ENCODE assay signal across 17 mouse cellular contexts in the genomic region with DNA sequence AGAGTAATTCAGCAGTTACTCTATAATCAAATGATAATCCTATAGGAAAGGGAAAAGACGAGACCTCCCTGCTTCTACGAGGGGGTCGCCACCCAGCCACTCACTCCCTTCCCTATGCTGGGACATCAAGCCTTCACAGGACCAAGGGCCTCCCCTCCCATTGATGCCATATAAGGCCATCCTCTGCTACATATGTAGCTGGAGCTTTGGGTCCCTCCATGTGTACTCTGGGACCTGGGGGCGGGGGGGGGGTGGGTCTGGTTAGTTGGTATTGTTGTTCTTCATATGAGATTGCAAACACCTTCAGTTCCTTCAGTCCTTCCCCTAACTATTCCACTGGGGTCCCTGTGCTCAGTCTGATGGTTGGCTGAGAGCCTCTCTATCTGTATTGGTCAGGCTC.
"Had no signal": no experiment of that assay in that cellular context is flagged by ENCODE, and none has a peak within 500 bp of the region (broad histone marks: within the 10 kb centered on the region; RNA-seq: fewer than 3 reads in every experiment).

No protein-coding gene starts in this region.

- H3K36me3 ChIP-seq: liver, embryonic 13.5 days; liver, embryonic 15.5 days; midbrain, embryonic 12.5 days; midbrain, embryonic 15.5 days; neural tube, embryonic 12.5 days; stomach, embryonic 15.5 days had no signal

- ATAC-seq: liver, postnatal 0 days; midbrain, embryonic 15.5 days had no signal

- H3K4me2 ChIP-seq: liver, embryonic 11.5 days; liver, embryonic 13.5 days; liver, embryonic 15.5 days; midbrain, embryonic 12.5 days; midbrain, embryonic 15.5 days; neural tube, embryonic 12.5 days; stomach, embryonic 15.5 days had no signal

- H3K9ac ChIP-seq: liver, embryonic 13.5 days; liver, embryonic 15.5 days; liver, postnatal 0 days; midbrain, embryonic 12.5 days; midbrain, embryonic 15.5 days; neural tube, embryonic 12.5 days; stomach, embryonic 15.5 days had no signal

- H3K9me3 ChIP-seq: liver, embryonic 13.5 days; liver, embryonic 15.5 days; megakaryocyte, embryonic 14.5 days; midbrain, embryonic 12.5 days; midbrain, embryonic 15.5 days; neural tube, embryonic 12.5 days; stomach, embryonic 15.5 days had no signal

- H3K27ac ChIP-seq: liver, embryonic 13.5 days; liver, embryonic 15.5 days; macrophage; midbrain, embryonic 12.5 days; midbrain, embryonic 15.5 days; neural tube, embryonic 12.5 days; stomach, embryonic 15.5 days; stomach, postnatal 0 days had no signal

- H3K27me3 ChIP-seq: liver, embryonic 13.5 days; megakaryocyte, embryonic 14.5 days; neural tube, embryonic 12.5 days; stomach, embryonic 15.5 days had no signal

- H3K4me3 ChIP-seq: liver, embryonic 13.5 days; liver, embryonic 15.5 days; megakaryocyte, embryonic 14.5 days; midbrain, embryonic 12.5 days; midbrain, embryonic 15.5 days; neural tube, embryonic 12.5 days; stomach, embryonic 15.5 days had no signal

- DNase-seq: liver, embryonic 13.5 days; liver, postnatal 0 days; lung, adult 2 months; lung, postnatal 14 days; right cerebral cortex, postnatal 14 days; thymus, adult 2 months; thymus, postnatal 25 days; thymus, postnatal 4 days had no signal
